Mouse (Mus musculus) heart, adult 2 months (tissue): ENCODE data around the gene Slc24a2. TPM values are rescaled to one million over a fixed set of nuclear protein-coding genes. Genes with fewer than 3 reads are reported as not detected.

Source experiments
- DNase-seq, 2 experiments: peaks; one replicate each; pipeline ENCODE4 v3.0.0; 2021
- H3K27ac ChIP-seq: fragments of 200-600 bp; 2 replicates; pipeline ENCODE4 v1.8.1; 2022
- H3K27me3 ChIP-seq: fragments of 200-500 bp; 2 replicates; pipeline ENCODE4 v1.6.1; 2012; ENCODE audit warnings: mild to moderate bottlenecking, low read length, inconsistent platforms, mixed read lengths; ENCODE audit not compliant: control insufficient read depth, insufficient read depth
- H3K36me3 ChIP-seq: fragments of 200-500 bp; 2 replicates; pipeline ENCODE4 v1.6.1; 2012; ENCODE audit warnings: low read length, inconsistent platforms; ENCODE audit not compliant: control insufficient read depth, insufficient read depth
- H3K4me1 ChIP-seq: fragments of 200-500 bp; 2 replicates; pipeline ENCODE4 v1.6.1; 2011; ENCODE audit warnings: low read length; ENCODE audit not compliant: control insufficient read depth, insufficient read depth
- H3K4me3 ChIP-seq: fragments of 200-600 bp; 2 replicates; pipeline ENCODE4 v1.8.1; 2022
- H3K79me2 ChIP-seq: fragments of 200-500 bp; replicated peaks from 2 replicates; pipeline ENCODE4 v1.6.1; 2012; ENCODE audit warnings: mild to moderate bottlenecking, inconsistent platforms, low read length, moderate library complexity, mixed read lengths; ENCODE audit not compliant: control insufficient read depth, insufficient read depth
- H3K9ac ChIP-seq: fragments of 200-500 bp; 2 replicates; pipeline ENCODE4 v1.6.1; 2012; ENCODE audit warnings: low read depth, mild to moderate bottlenecking, control low read depth, inconsistent platforms, low read length, mixed read lengths
- CTCF ChIP-seq: fragments of 200-600 bp; IDR thresholded peaks from 2 replicates; pipeline ENCODE4 v1.8.1; 2022; ENCODE audit warnings: antibody characterized with exemption, mild to moderate bottlenecking, moderate library complexity
- EP300 ChIP-seq: fragments of 200-500 bp; IDR thresholded peaks from 2 replicates; pipeline ENCODE4 v1.6.1; 2011; ENCODE audit warnings: low read depth, low read length, control low read depth; ENCODE audit not compliant: insufficient read depth
- POLR2A ChIP-seq: fragments of 200-500 bp; IDR thresholded peaks from 2 replicates; pipeline ENCODE4 v1.6.1; 2011; ENCODE audit warnings: mild to moderate bottlenecking, low read depth, low read length, control low read depth; ENCODE audit not compliant: insufficient read depth
- WGBS: fragments of 180-500 bp; shearing (Covaris S2); methylation state at CpG from one replicate; pipeline ENCODE4 v1.1.7; 2018; 5-methylcytosine and 5-hydroxymethylcytosine counted together
- intact Hi-C: fragments of 180-260 bp; cut with DNase I; formaldehyde crosslinking; loops from one replicate; pipeline ENCODE4 v1.15.1; 2025
- polyA plus RNA-seq: library from polyadenylated mRNA; depleted of rRNA; stranded (reverse); fragments of >200 nt; gene quantifications from 2 replicates; pipeline ENCODE4 v1.2.3, GENCODE M21; 2012
- total RNA-seq, 2 experiments: library from RNA; stranded (reverse); gene quantifications; 2 replicates each; pipeline ENCODE4 v1.2.3; 2021

The Slc24a2 gene
- total and polyA plus RNA-seq, 3 experiments = 0.66 to 2.5 (median 1.0) TPM

GRCm38 (mm10) chr4:87065227-87065626 lies 165.1 kb downstream of the Slc24a2 start:
- no peak for DNase-seq
- no peak overlapping the region for H3K9ac ChIP-seq
- H3K4me3 ChIP-seq = no peak overlapping the region
- no peaks in the 10 kb centered on the region for H3K79me2 ChIP-seq
- TF ChIP-seq EP300 = no peak
- no peak for TF ChIP-seq CTCF
- no peak for TF ChIP-seq POLR2A
- no peaks in the 10 kb centered on the region; the same call in 1 of the 2 replicates for H3K4me1 ChIP-seq
- H3K36me3 ChIP-seq = no peaks in the 10 kb centered on the region
- WGBS = 59% methylated on average over 5 of the region's 5 CpGs
- no peaks in the 10 kb centered on the region for H3K27me3 ChIP-seq
- intact Hi-C loops = no loop called here
- no peak overlapping the region for H3K27ac ChIP-seq

GRCm38 (mm10) chr4:87064561-87064960 lies 165.7 kb downstream of the Slc24a2 start:
- Histone ChIP-seq H3K27me3 (no peaks in the 10 kb centered on the region), H3K36me3 (no peaks in the 10 kb centered on the region), H3K79me2 (no peaks in the 10 kb centered on the region), H3K27ac (no peak overlapping the region), H3K4me3 (no peak overlapping the region), H3K4me1 (no peaks in the 10 kb centered on the region; the same call in 1 of the 2 replicates), H3K9ac (no peak overlapping the region)
- 69% methylated on average over 2 of the region's 2 CpGs for WGBS
- no peak for DNase-seq
- TF ChIP-seq POLR2A (no peak), CTCF (no peak), EP300 (no peak)
- intact Hi-C loops = no loop called here

GRCm38 (mm10) chr4:87062771-87063253 lies 167.5 kb downstream of the Slc24a2 start:
- Histone ChIP-seq H3K79me2 (no peaks in the 10 kb centered on the region), H3K4me1 (no peaks in the 10 kb centered on the region; the same call in 1 of the 2 replicates), H3K9ac (no peak overlapping the region), H3K4me3 (no peak overlapping the region), H3K36me3 (no peaks in the 10 kb centered on the region), H3K27me3 (no peaks in the 10 kb centered on the region), H3K27ac (no peak overlapping the region)
- TF ChIP-seq POLR2A (no peak), CTCF (no peak), EP300 (no peak)
- 62% methylated on average over 6 of the region's 6 CpGs for whole genome bisulfite sequencing
- DNase-seq = no peak
- intact Hi-C loops = no loop called here

- Histone ChIP-seq H3K36me3 (no peaks in the 10 kb centered on the region), H3K4me3 (no peak overlapping the region), H3K27ac (no peak overlapping the region), H3K4me1 (no peaks in the 10 kb centered on the region; the same call in 1 of the 2 replicates), H3K9ac (no peak overlapping the region), H3K27me3 (no peaks in the 10 kb centered on the region), H3K79me2 (no peaks in the 10 kb centered on the region)
- intact Hi-C loops = no loop called here
- 78% methylated on average over 2 of the region's 2 CpGs for WGBS
- TF ChIP-seq POLR2A = no peak
- no peak for DNase-seq
These were observed 168.6 kb downstream of the Slc24a2 start for GRCm38 (mm10) chr4:87061696-87062095.

- no peak for DNase-seq
- WGBS = 78% methylated on average over 3 of the region's 3 CpGs
- intact Hi-C loops = no loop called here
- H3K27ac ChIP-seq = no peak overlapping the region
- H3K27me3 ChIP-seq = no peaks in the 10 kb centered on the region
- no peaks in the 10 kb centered on the region for H3K79me2 ChIP-seq
- H3K4me1 ChIP-seq = no peaks in the 10 kb centered on the region; the same call in 1 of the 2 replicates
- no peaks in the 10 kb centered on the region for H3K36me3 ChIP-seq
- no peak overlapping the region for H3K4me3 ChIP-seq
- TF ChIP-seq POLR2A (no peak), EP300 (no peak), CTCF (no peak)
- no peak overlapping the region for H3K9ac ChIP-seq
These were observed 172.7 kb downstream of the Slc24a2 start for GRCm38 (mm10) chr4:87057572-87057971.

GRCm38 (mm10) chr4:87055768-87056167 lies 174.5 kb downstream of the Slc24a2 start:
- no peak overlapping the region for H3K9ac ChIP-seq
- 68% methylated on average over 7 of the region's 7 CpGs for WGBS
- no peaks in the 10 kb centered on the region for H3K27me3 ChIP-seq
- no peak overlapping the region for H3K27ac ChIP-seq
- no peak for DNase-seq
- no peaks in the 10 kb centered on the region for H3K79me2 ChIP-seq
- no peak overlapping the region for H3K4me3 ChIP-seq
- no peaks in the 10 kb centered on the region for H3K36me3 ChIP-seq
- intact Hi-C loops = no loop called here
- TF ChIP-seq POLR2A (no peak), EP300 (no peak), CTCF (no peak)
- no peaks in the 10 kb centered on the region; the same call in 1 of the 2 replicates for H3K4me1 ChIP-seq
